Mouse (Mus musculus) erythroblast, adult 5-6 weeks (primary cell): ENCODE measurements around the gene Galp. TPM values are rescaled to one million over a fixed set of nuclear protein-coding genes. Genes with fewer than 3 reads are reported as not detected.

Experiments
- ATAC-seq: replicated peaks from 2 replicates; pipeline ENCODE4 v1.8.0; 2016; ENCODE audit warnings: moderate number of reproducible peaks, mild to moderate bottlenecking, moderate TSS enrichment, inconsistent platforms; ENCODE audit not compliant: poor library complexity, low FRiP score, severe bottlenecking
- total RNA-seq, 2 experiments: library from RNA; stranded (forward) in 1 of 2; stranded (reverse) in 1 of 2; fragments of 150-400 nt in 1 of 2; fragments of 200-764, 138-1000 nt in 1 of 2; gene quantifications; 2 replicates each; pipeline versions ENCODE4 v1.2.3 to v1.2.4; 2015 to 2017; ENCODE audit warnings: low replicate concordance in 2 of 2

Gene Galp
- total RNA-seq (2015; ENCODE audit: low replicate concordance) (not detected in 2 replicates), total RNA-seq (2017; ENCODE audit: low replicate concordance) (not detected in 2 replicates)

DNA sequence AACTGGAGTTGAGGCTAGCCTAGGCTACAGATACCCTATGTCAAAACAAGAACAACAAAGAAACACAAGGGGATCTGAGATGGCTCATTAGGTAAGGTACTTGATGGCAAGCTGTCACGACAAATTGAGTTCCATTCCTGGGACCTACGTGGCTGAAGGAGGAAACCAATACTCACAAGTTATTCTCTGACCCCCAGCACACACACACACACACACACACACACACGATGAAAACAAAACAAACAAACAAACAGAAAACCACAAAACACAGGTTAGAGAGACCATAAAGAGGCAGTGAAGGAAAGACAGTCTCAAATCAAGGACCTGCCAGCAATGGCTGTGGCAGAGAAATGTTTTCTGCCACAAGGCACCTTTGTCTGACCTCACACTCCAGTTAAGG lies at the start of gene Galp:
Galp (plus strand) TSS at position 301 of the 400 bp plus-strand sequence.
- no peak for ATAC-seq

DNA sequence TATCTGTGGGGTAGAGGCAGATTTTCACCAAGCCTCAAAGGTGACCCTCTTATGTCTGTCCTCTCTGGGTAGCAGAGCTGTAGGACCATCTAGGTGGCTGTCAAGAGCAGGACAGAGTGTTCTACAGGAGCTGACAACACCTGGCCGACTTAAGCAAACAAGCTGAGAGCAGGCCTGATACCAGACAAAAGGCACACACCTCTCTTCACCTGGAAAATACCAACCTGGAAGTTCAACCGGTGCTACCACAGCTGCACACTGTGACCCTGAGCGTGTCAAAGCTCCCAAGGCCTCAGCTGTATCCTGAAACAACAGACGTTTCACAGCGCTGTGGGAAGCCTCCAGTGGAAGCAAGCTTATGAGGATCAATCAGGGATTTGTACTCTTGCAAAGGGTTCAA lies 49.2 kb upstream of the Galp start:
- no peak for ATAC-seq

DNA sequence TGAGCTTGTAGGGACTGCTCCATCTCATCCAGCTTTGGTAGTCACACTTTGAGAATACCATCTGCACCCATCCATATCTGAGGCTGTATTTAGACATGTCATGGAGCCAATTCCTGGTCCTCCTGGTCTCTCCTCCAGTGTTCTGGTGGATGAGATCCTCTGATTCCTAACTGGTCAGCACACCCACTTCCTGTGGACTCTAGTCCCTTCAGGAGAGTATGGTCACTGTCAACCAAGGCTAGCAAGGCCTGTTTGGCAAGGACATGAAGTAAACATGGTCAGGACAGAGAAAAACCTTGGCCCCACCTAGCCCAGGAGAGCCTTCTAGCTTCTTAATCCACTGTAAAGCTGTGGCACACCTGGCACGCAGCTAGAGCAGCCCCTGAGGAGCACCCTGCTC lies 45.6 kb upstream of the Galp start:
- ATAC-seq = no peak

DNA sequence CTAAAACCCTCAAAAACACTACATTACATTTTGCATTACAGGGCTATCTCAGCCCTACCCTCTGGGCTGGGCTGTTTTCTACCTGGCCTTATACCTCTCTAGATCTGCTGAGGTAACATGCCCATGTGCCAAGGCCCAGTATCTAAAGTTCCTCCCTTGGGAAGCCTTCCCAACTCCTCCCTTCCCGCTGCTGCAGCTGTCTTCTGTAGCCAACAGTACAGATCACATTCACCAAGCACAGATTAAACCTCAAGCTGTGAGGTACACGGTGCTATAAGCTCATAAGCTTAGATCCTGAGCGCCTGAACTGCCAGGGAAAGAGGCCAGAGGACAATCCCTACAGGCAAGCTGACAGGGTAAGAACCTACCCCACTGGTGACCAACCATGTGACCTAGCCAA lies 44.9 kb upstream of the Galp start:
- ATAC-seq = no peak

DNA sequence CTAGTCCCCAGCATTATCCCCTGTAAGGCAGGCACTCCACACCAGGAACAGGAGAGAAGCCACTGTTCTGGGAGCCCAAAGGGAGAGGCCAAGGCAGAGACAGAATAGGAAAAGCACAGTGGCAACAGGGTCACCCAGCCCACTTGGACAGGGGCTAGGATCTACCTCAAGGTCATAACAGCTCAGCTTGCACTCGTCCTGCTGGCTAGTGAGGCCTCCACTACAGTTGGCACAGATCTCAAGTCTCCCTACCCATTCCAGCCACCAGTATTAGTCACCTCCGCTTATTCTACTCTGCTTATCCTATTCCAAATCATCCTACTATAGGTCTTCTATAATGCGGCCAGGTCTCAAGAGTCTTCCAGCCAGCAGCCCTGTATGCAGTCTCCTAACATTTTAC lies 43.8 kb upstream of the Galp start:
- no peak for ATAC-seq

DNA sequence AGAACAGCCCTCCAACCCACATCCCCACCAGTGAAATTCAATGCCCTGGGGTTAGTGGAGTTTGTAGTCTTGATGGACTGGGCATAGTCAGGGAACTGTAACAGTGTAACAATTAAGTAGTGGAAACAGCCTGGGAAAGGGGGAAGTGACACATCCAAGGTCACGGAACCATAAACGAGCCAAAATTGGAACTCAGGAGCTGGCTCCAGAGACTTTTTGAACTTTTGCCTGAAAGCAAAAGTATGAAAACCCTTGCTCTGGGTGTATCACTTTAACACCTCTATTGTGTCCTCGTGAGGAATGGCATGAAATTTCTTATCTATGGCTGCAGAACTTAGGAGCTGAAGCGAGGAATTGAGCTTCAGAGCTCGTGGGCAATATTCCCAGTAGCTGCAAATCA lies 42.7 kb upstream of the Galp start:
- no peak for ATAC-seq

DNA sequence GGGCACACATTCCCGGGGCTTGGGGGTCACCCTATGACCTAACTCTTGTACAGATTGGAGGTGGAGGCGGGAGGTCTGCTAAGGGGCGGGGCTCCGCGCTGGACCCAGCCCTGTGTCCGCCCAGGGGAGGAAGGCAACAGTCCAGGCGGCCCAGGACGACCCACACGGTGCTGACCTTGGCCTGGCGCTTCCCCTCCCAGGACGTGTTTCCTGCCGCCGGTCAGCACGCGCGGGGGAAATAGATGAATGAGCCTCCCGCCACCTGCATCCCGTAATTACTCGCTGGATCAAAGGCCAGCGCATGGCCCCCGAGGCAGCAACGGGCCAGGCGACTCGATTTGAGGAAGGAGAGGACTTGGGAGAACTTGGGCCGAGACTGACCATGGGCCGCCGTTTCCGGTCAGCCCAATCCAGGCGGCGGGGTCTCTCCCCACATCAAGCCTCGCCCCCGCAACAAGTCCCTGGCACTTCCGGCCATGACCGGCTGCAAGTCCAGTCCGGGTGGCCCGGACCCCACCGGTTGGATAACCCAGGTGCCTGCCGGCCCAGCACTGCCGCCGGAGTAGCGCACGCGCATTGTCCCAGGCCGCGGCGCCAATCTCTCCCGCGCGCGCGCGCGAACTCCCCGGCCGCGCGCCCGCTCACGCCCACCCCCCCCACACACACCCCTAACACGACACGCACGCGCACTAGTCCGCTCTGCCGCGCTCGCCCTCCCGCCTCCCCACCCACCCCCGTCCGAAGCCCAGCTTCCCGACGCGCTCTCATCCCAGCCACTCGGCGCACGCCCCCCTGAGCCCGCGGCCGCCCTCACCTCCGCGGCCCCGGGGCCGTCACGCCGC lies 41.6 kb upstream of the Galp start:
- ATAC-seq = peak; percentile 56

DNA sequence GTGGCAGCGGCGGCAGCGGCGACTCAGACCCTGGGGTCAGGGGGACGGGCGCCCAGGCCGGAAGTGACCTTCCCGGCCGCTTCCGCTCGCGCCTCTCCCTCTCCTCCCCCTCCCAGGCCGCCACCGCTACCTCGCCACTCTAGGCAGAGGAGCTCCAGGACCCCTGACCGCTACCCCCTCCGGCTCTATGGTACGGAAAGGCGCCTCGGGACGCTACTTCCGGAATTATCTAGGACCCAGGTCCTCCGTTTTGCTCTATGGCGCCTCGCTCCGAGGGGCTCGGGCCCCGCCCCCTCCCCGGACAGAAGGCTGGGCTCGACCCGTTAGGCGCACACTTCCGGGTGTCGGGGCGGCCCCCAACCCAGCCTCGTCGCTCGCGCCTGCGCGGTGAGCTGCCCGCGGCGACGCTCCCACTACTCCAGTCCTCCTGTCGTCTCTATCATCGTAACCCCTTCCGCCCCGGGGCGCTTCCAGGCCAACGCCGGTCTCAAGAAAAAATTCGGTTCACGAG lies 40.9 kb upstream of the Galp start, which contains the start of gene Zfp787:
Zfp787 (minus strand) TSS at position 97 of the 511 bp plus-strand sequence.
- ATAC-seq = peak; percentile 66

DNA sequence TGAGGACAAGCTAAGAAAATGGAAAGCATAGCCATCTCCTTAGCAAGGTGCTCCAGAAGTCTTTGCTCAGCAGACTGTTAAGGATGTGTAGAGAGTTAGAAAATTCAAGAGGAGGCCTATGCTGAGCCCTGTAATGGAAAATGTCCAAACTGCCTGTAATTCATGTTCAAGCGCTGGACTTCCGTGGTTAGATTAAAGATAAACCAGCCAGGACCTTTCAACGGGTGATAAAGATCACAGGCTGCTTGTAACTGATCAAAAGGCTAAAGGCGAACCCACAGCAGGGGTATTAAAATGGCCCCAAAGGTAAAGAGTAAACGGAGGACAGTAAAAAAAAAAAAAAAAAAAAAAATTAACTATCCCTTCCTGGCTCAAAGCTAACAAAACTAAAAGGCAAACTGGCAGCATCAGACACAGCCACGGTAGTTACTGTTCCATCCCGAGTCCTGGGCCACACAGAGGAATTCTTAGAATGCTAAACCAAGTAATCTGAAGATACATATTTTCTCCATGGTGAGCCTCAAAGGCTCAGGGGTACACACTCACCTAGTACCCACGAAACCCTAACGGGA lies 39.9 kb upstream of the Galp start:
- ATAC-seq = no peak

DNA sequence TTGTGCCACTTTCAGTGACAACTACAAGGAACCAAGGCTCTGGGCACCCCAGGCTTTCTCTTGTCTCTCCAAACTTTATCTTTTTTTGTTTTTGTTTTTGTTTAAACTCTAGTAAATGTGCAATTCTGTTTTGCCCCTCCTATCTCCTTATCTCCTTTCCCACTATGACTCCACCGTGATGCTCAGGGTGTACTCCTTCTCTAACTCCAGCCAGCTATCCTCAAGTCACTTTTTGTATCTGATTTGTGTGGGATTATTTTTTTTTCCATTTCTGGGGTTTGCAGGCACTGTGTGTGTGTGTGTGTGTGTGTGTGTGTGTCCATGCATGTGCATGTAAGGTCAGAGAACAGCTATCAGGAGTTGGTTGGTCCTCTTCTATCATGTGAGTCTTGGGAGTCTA lies 39.4 kb upstream of the Galp start:
- ATAC-seq = no peak

DNA sequence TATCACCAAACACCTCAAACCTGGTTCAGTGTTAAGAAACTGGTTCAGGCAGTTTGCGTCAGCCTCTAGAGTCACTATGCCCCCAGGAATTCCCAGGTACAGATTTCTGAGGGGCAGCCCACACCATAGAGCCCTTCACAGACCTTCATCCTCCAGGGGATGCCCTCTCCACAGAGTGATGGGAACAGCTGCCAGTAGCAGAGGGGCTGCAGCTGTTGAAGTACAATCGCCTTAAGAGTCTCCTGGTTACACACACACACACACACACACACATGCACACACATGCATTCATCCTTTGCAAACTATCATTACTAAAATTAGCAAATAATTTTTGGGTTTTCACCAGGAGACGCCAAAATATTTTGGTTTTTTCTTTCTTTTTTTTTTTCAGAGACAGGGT lies 37.3 kb upstream of the Galp start:
- ATAC-seq = no peak

DNA sequence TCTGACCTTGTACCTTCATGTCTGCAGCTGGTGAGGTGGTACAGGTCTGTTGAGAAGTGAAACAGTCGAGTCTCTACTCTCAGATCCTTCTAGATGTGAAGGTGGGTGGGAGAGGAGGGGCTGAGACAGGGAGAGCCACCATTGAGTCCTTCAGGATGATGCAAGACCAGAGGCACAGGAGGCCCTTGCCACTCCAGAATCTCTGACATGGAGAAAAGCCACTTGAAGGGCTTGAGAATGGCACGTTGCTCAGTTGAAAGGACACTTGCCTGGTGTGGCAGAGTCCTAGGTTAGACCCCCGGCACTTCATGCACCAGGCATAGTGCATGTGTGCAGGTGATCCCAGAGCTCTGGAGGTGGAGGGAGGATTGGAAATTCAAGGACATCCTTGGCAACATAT lies 35.3 kb upstream of the Galp start:
- no peak for ATAC-seq

DNA sequence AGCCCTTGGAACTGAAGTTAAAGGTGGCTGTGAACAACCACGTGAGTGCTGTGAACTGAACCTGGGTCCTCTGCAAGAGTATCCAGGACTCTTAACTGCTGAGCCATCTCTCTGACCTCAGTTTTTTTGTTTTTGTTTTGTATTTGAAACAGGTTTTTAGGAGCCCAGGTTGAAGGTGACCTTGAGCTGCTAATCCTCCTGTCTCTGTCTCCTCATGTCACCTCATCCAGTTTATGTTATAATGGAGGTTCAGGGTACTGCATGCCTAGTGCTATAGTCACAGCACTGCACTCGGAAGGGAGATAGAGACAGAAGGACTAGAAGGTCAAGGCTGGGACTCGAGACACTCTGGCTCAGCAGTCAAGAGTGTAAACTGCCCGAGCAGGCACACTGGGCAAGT lies 34.7 kb upstream of the Galp start:
- no peak for ATAC-seq

DNA sequence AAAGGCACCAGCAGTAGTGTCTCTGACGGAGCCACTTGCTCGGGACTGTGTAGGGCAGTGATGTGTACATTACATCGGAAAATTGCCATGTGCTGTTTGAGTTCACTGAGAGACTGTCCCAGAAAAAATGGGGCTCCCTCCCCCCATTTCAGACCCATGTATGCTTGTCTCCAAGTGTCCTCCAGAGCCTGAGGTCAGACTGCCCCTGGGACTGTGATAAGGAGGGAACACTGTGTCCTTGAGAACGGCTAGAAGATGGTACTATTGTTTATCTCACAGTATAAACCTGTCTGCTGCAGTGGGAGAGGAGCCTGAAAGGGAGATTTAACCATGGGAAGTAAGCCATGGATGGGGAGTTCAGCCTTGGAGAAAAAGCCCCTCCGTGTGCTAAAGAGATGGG lies 32.2 kb upstream of the Galp start:
- no peak for ATAC-seq

DNA sequence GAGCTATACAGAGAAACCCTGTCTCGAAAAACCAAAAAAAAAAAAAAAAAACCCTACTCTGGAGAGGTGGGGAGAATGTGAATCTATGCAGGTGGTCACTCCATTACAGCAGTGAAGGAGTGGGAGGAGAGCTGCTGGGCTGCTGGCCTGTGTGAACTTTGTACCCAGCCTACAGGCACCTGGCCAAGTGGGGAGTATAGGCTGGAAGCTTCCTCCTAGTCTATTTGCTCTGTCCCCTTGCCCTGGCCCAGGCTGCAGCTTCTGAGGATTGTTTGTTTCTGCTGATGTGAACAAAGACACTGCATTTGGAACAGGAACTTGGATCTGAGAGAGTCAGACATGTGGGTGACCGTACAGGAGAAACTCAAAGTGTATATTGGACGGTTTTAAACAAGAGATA lies 27.5 kb upstream of the Galp start:
- ATAC-seq = no peak

DNA sequence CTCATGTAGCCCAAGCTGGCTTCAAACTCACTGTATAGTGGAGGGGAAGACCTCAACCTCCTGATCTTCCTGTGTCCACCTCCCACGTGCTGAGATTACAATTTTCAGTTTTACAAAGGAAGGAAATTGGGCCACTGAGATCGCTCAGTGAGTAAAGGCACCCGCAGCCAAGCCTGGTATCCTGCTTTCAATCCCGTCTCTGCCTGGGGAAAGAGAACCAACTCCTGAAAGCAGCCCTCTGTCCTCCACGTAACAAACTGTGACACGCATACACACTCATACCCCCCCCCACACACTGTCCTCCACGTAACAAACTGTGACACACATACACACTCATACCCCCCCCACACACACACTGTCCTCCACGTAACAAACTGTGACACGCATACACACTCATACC lies 26.5 kb upstream of the Galp start:
- ATAC-seq = no peak

DNA sequence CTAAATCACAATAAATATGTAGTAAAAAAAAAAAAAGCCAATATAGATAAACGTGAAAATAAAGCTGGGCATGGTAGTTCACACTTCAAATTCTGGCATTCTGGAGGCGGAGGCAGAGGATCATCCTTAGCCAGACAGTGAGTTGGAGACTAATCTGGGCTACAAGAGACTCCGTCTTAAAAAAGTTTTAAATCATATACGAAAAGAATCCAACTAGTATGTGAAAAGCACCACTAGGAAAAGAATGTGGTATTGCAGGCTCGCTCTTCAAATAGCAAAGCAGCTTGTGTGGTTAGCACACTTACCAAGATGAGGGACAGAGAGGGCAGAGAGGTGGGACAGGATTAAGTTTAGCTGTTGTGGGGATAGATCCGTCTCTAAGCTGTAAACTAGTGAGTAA lies 26.0 kb upstream of the Galp start:
- no peak for ATAC-seq

DNA sequence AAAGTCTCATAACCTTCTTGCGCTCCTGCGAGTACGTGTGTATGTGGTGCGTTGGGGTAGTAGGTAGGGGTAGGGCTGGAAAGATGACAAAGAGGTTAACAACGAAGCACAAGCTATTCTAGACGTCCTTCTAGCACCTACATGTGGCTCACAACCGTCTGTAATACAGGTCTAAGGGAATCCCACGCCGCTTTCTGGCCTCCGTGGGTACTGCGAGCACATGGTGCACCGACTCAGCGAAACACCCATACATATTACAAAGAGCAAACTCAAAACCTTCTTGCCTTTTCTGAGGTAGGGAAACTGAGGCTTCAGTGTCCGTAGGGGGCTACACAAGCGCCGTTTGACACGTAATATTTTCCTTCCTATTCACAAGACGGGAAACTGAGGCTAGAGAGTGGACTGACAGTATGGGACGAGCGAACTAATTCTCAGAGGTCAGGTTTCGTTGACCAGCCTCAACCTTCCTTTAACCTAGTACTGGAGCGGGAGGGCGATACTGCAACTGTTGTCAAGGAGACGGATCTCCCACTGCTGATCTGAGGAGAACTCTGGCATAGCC lies 25.4 kb upstream of the Galp start:
- peak; percentile 78 for ATAC-seq

DNA sequence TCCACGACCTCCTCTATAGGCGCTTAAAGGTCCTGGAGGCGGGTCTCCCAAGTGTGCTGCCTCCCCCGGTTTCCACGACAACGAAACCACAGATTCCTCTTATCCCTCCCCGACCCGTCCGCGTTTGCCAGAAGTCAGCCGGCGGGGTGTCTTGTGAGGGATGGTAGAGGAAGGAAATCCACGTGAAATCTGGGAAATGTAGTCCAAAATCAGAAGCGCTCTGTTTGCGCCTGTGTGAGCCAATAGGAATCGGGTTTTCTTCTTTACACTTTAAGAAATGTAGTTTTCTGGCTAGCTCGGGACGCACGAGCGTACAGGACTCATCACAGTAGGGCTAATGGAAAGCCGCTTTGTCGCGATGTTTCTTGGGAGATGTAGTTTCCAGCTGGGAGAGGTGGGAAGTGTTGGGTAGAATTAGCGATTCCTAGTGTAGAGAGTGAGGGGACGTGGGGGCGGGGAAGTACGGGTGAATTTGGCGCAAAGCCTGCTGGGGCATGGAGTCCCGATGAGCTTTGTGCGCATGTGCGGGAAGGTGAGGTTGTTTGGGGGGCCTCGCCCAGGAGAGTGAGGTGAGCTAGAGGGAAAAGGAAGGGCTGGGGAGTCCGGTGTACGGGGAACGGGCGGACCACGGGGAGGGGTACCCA lies 24.8 kb upstream of the Galp start, which contains the start of gene Zfp444:
Zfp444 (plus strand) TSS at position 221 of the 644 bp plus-strand sequence.
- peak; percentile 91 for ATAC-seq

DNA sequence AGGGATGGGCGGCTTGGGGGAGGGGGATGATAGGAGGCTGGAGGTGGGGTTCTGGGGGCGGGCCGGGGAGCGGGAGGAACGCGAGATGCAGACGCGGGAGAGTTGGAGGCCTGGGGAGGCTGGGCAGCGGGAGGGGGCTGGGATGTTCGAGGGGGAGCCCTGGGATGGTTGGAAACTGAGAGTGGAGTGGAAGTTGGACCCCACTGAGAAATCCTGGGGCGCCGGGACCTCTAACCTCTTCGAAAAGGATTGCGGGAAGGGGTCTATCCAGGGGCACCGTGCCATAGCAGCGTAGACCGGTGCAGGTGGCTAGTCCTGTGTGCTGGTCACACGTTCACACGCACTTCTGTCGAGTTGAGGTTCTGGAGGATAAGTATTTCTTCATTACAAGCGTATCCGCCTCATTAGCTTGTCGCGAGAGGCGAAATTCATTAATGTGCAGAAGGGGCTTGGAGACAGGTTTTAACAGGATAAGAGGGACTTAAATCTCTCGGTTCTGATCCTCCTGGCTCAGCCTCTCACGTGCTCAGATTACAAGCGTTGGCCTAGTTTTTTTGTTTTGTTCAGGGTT lies 24.1 kb upstream of the Galp start:
- no peak for ATAC-seq
